8 mouse cellular contexts compared by ENCODE assay signal in genomic region chr4:156197829-156198205, GRCm38 (mm10). TPM values are rescaled to one million over a fixed set of nuclear protein-coding genes. Genes with fewer than 3 reads are reported as not detected.
DNase-seq lines count a peak whose midpoint lies in the region; ATAC-seq and TF ChIP-seq lines count a peak whose summit lies in the region.

No protein-coding gene starts in this region.

- H3K4me2 ChIP-seq in heart, embryonic 11.5 days, result peak overlapping the region; percentile 95
- H3K4me2 ChIP-seq in kidney, embryonic 16.5 days (replicated peaks; ENCODE audit: low read depth, low read length), result peak overlapping the region; percentile 54
- peak overlapping the region; percentile 60 for H3K4me2 ChIP-seq in myocyte (ENCODE audit: low read depth)

- peak overlapping the region; percentile 70 for H3K9ac ChIP-seq in heart, embryonic 11.5 days (ENCODE audit: low read depth, low read length)
- peak overlapping the region; percentile 75 for H3K9ac ChIP-seq in kidney, embryonic 16.5 days (replicated peaks; ENCODE audit: low read length)
- H3K9ac ChIP-seq in liver, adult 2 months (ENCODE audit: low read depth, low read length), result peak overlapping the region; percentile 84

- H3ac ChIP-seq in myocyte (ENCODE audit: control insufficient read depth, insufficient read length), result peak overlapping the region; percentile 41

- peak; percentile 89 for ATAC-seq in heart, embryonic 11.5 days (replicated peaks; ENCODE audit: insufficient number of reproducible peaks, low FRiP score, low TSS enrichment)
- peak; percentile 94 for ATAC-seq in kidney, embryonic 16.5 days (ENCODE audit: low FRiP score, low TSS enrichment)

- H3K9me3 ChIP-seq in heart, embryonic 11.5 days (replicated peaks; ENCODE audit: control insufficient read depth, low read length), result no peaks in the 10 kb centered on the region
- no peaks in the 10 kb centered on the region for H3K9me3 ChIP-seq in kidney, embryonic 16.5 days (ENCODE audit: low read length)

- no peak for TF ChIP-seq POLR2A in bone marrow macrophage, adult 2 months (IDR thresholded peaks at IDR 0.05; ENCODE audit: borderline replicate concordance, low read depth, low read length)
- TF ChIP-seq POLR2A in embryonic fibroblast, embryonic 13.5 days (IDR thresholded peaks at IDR 0.05; ENCODE audit: low read depth, low read length), result peak; percentile 42
- 0 out of 2 replicates have a peak, but pooled peaks have one; percentile 18 for TF ChIP-seq POLR2A in liver, adult 2 months (IDR thresholded peaks at IDR 0.05; ENCODE audit: extremely low read depth, insufficient read depth, low read length)
- peak; percentile 78 for TF ChIP-seq POLR2A in myocyte (IDR thresholded peaks at IDR 0.05; ENCODE audit: insufficient read length, low read depth)

- WGBS in heart, embryonic 11.5 days (ENCODE audit: insufficient replicate concordance), result under 1% methylated on average over 26 of the region's 26 CpGs
- WGBS in kidney, embryonic 16.5 days, result under 1% methylated on average over 26 of the region's 26 CpGs
- WGBS in liver, adult 2 months, result 0% methylated on average over 25 of the region's 26 CpGs

- peaks cover 12% of the 10 kb centered on the region for H3K4me1 ChIP-seq in bone marrow macrophage, adult 2 months (ENCODE audit: control insufficient read depth, insufficient read depth, low read length)
- peaks cover 10% of the 10 kb centered on the region for H3K4me1 ChIP-seq in embryonic fibroblast, embryonic 13.5 days (ENCODE audit: control insufficient read depth, insufficient read depth, low read length)
- H3K4me1 ChIP-seq in heart, embryonic 11.5 days (ENCODE audit: control insufficient read depth, insufficient read depth, low read length), result peaks cover 42% of the 10 kb centered on the region
- H3K4me1 ChIP-seq in kidney, embryonic 16.5 days (ENCODE audit: insufficient read depth, low read length), result peaks cover 44% of the 10 kb centered on the region
- peaks cover 12% of the 10 kb centered on the region; the same call in 1 of the 2 replicates for H3K4me1 ChIP-seq in liver, adult 2 months (ENCODE audit: control insufficient read depth, insufficient read depth, low read length)

- TF ChIP-seq CTCF in bone marrow macrophage, adult 2 months (IDR thresholded peaks at IDR 0.05; ENCODE audit: low read depth, low read length), result no peak
- no peak for TF ChIP-seq CTCF in embryonic fibroblast, embryonic 13.5 days (IDR thresholded peaks at IDR 0.05; ENCODE audit: borderline replicate concordance, insufficient read depth, low read length)
- TF ChIP-seq CTCF in liver, adult 2 months (IDR thresholded peaks at IDR 0.05; ENCODE audit: low read depth, low read length), result 0 out of 2 replicates have a peak, but pooled peaks have one; percentile 13

- 0 out of 2 replicates have a peak, but pooled peaks cover 6% of the 10 kb centered on the region for H3K79me2 ChIP-seq in liver, adult 2 months (ENCODE audit: control insufficient read depth, insufficient read depth, low read length)
- no peaks in the 10 kb centered on the region for H3K79me2 ChIP-seq in myocyte (ENCODE audit: control insufficient read depth, insufficient read depth)

- H3K27ac ChIP-seq in bone marrow macrophage, adult 2 months (ENCODE audit: insufficient read depth, low read depth, low read length), result no peak overlapping the region
- peak overlapping the region; percentile 67 for H3K27ac ChIP-seq in embryonic fibroblast, embryonic 13.5 days (ENCODE audit: insufficient read depth, low read length)
- H3K27ac ChIP-seq in heart, embryonic 11.5 days (ENCODE audit: low read depth, low read length), result peak overlapping the region; percentile 97
- H3K27ac ChIP-seq in kidney, embryonic 16.5 days (ENCODE audit: low read length), result peak overlapping the region; percentile 95
- peak overlapping the region; percentile 90 for H3K27ac ChIP-seq in liver, adult 2 months (replicated peaks; ENCODE audit: insufficient read depth, low read depth, low read length)

- peak; percentile 95 for DNase-seq in 3T3-L1 (ENCODE audit: low read depth, low spot score)
- DNase-seq in liver, adult 2 months (ENCODE audit: extremely low read depth, low read depth, low spot score), result peak; percentile 81
- peak; percentile 80 for DNase-seq in splenic B cell, adult 2 months (ENCODE audit: low read depth, low spot score)

- no peaks in the 10 kb centered on the region for H3K36me3 ChIP-seq in heart, embryonic 11.5 days (ENCODE audit: control insufficient read depth, insufficient read depth, low read length)
- H3K36me3 ChIP-seq in kidney, embryonic 16.5 days (ENCODE audit: insufficient read depth, low read length), result no peaks in the 10 kb centered on the region; the same call in 1 of the 2 replicates
- H3K36me3 ChIP-seq in liver, adult 2 months (ENCODE audit: control insufficient read depth, insufficient read depth, low read length), result no peaks in the 10 kb centered on the region
- no peaks in the 10 kb centered on the region for H3K36me3 ChIP-seq in myocyte (ENCODE audit: control insufficient read depth, insufficient read depth)
- no peaks in the 10 kb centered on the region for H3K36me3 ChIP-seq in splenic B cell, adult 2 months (ENCODE audit: control insufficient read depth, insufficient read depth, low read length, poor library complexity, severe bottlenecking)

- H3K4me3 ChIP-seq in bone marrow macrophage, adult 2 months (ENCODE audit: insufficient read depth, low read length), result peak overlapping the region; percentile 58
- peak overlapping the region; percentile 40 for H3K4me3 ChIP-seq in embryonic fibroblast, embryonic 13.5 days (ENCODE audit: insufficient read depth, low read length)
- peak overlapping the region; percentile 93 for H3K4me3 ChIP-seq in heart, embryonic 11.5 days (ENCODE audit: low read depth, low read length)
- peak overlapping the region; percentile 55 for H3K4me3 ChIP-seq in kidney, embryonic 16.5 days (ENCODE audit: low read length)
- H3K4me3 ChIP-seq in liver, adult 2 months (ENCODE audit: insufficient read depth, low read depth, low read length), result peak overlapping the region; percentile 76
- peak overlapping the region; percentile 25 for H3K4me3 ChIP-seq in myocyte

- no peaks in the 10 kb centered on the region for H3K27me3 ChIP-seq in heart, embryonic 11.5 days (ENCODE audit: control insufficient read depth, insufficient read depth, low read length)
- H3K27me3 ChIP-seq in kidney, embryonic 16.5 days (ENCODE audit: insufficient read depth, low read length), result 0 out of 2 replicates have a peak, but pooled peaks cover 4% of the 10 kb centered on the region
- no peaks in the 10 kb centered on the region for H3K27me3 ChIP-seq in liver, adult 2 months (ENCODE audit: control insufficient read depth, insufficient read depth, low read length)
- no peaks in the 10 kb centered on the region for H3K27me3 ChIP-seq in myocyte (ENCODE audit: control insufficient read depth, insufficient read depth, insufficient read length)
- no peaks in the 10 kb centered on the region; the same call in 1 of the 2 replicates for H3K27me3 ChIP-seq in splenic B cell, adult 2 months (ENCODE audit: control insufficient read depth, insufficient read depth, low read length, poor library complexity, severe bottlenecking)

RNA-seq across cellular contexts. Expression of gene Agrn, which starts 0.5 kb away (rescaled TPM):
- polyA plus RNA-seq in bone marrow macrophage, adult 2 months (2012; ENCODE audit: insufficient read depth, insufficient read length, missing spikeins), result 24.0 and 25.1 TPM in 2 replicates
- 102 and 110 TPM in 2 replicates for polyA plus RNA-seq in embryonic fibroblast, embryonic 13.5 days (2011; ENCODE audit: insufficient read length, low read depth, missing spikeins)
- 36.7 and 44.8 TPM in 2 replicates for polyA plus RNA-seq in heart, embryonic 11.5 days (2014; fragmentation: Nextera tagmentation; extraction: Ambion mirVana)
- 109 and 111 TPM in 2 replicates for polyA plus RNA-seq in kidney, embryonic 16.5 days (2015; fragmentation: Nextera tagmentation; extraction: Ambion mirVana)
- total RNA-seq in liver, adult 2 months (2014; rRNA removed), result 10.4 and 13.8 TPM in 2 replicates
- 20.5 and 33.2 TPM in 2 replicates for polyA plus RNA-seq in liver, adult 2 months (2012; rRNA removed)
- polyA plus RNA-seq in myocyte (2012; fragmentation: generic; extraction: Trizol), result 22.7 TPM

RNA-seq across cellular contexts. Expression of gene Isg15, which starts 2.8 kb away (rescaled TPM):
- 76.8 and 96.9 TPM in 2 replicates for polyA plus RNA-seq in bone marrow macrophage, adult 2 months (2012; ENCODE audit: insufficient read depth, insufficient read length, missing spikeins)
- 71.0 and 85.7 TPM in 2 replicates for polyA plus RNA-seq in embryonic fibroblast, embryonic 13.5 days (2011; ENCODE audit: insufficient read length, low read depth, missing spikeins)
- 0.29 and 0.41 TPM in 2 replicates for polyA plus RNA-seq in heart, embryonic 11.5 days (2014; fragmentation: Nextera tagmentation; extraction: Ambion mirVana)
- 2.2 and 2.8 TPM in 2 replicates for polyA plus RNA-seq in kidney, embryonic 16.5 days (2015; fragmentation: Nextera tagmentation; extraction: Ambion mirVana)
- total RNA-seq in liver, adult 2 months (2014; rRNA removed), result 14.2 and 20.7 TPM in 2 replicates
- polyA plus RNA-seq in liver, adult 2 months (2012; rRNA removed), result 26.8 and 44.3 TPM in 2 replicates
- 12.4 TPM for polyA plus RNA-seq in myocyte (2012; fragmentation: generic; extraction: Trizol)

RNA-seq across cellular contexts. Expression of gene AW011738, which starts 5.3 kb away (rescaled TPM):
- polyA plus RNA-seq in bone marrow macrophage, adult 2 months (2012; ENCODE audit: insufficient read depth, insufficient read length, missing spikeins), result 1.2 and 1.6 TPM in 2 replicates
- 2.9 and 3.6 TPM in 2 replicates for polyA plus RNA-seq in embryonic fibroblast, embryonic 13.5 days (2011; ENCODE audit: insufficient read length, low read depth, missing spikeins)
- 0.70 and 1.0 TPM in 2 replicates for polyA plus RNA-seq in heart, embryonic 11.5 days (2014; fragmentation: Nextera tagmentation; extraction: Ambion mirVana)
- 8.1 and 8.7 TPM in 2 replicates for polyA plus RNA-seq in kidney, embryonic 16.5 days (2015; fragmentation: Nextera tagmentation; extraction: Ambion mirVana)
- total RNA-seq in liver, adult 2 months (2014; rRNA removed), result 2.5 and 3.0 TPM in 2 replicates
- polyA plus RNA-seq in liver, adult 2 months (2012; rRNA removed), result 1.7 and 3.7 TPM in 2 replicates
- 0.48 TPM for polyA plus RNA-seq in myocyte (2012; fragmentation: generic; extraction: Trizol)

RNA-seq across cellular contexts. Expression of gene Perm1, which starts 17.9 kb away (rescaled TPM):
- polyA plus RNA-seq in bone marrow macrophage, adult 2 months (2012; ENCODE audit: insufficient read depth, insufficient read length, missing spikeins), result not detected in 2 replicates
- 0.12 TPM in 1 of 2 replicates, not detected in the other for polyA plus RNA-seq in embryonic fibroblast, embryonic 13.5 days (2011; ENCODE audit: insufficient read length, low read depth, missing spikeins)
- polyA plus RNA-seq in heart, embryonic 11.5 days (2014; fragmentation: Nextera tagmentation; extraction: Ambion mirVana), result 0.58 and 0.72 TPM in 2 replicates
- polyA plus RNA-seq in kidney, embryonic 16.5 days (2015; fragmentation: Nextera tagmentation; extraction: Ambion mirVana), result 0.70 and 0.90 TPM in 2 replicates
- total RNA-seq in liver, adult 2 months (2014; rRNA removed), result 0.07 and 0.09 TPM in 2 replicates
- 0.04 TPM in 1 of 2 replicates, not detected in the other for polyA plus RNA-seq in liver, adult 2 months (2012; rRNA removed)
- 0.11 TPM for polyA plus RNA-seq in myocyte (2012; fragmentation: generic; extraction: Trizol)

RNA-seq across cellular contexts. Expression of gene Plekhn1, which starts 36.8 kb away (rescaled TPM):
- 41.6 and 44.9 TPM in 2 replicates for polyA plus RNA-seq in bone marrow macrophage, adult 2 months (2012; ENCODE audit: insufficient read depth, insufficient read length, missing spikeins)
- polyA plus RNA-seq in embryonic fibroblast, embryonic 13.5 days (2011; ENCODE audit: insufficient read length, low read depth, missing spikeins), result 20.4 and 20.5 TPM in 2 replicates
- 8.7 and 12.2 TPM in 2 replicates for polyA plus RNA-seq in heart, embryonic 11.5 days (2014; fragmentation: Nextera tagmentation; extraction: Ambion mirVana)
- polyA plus RNA-seq in kidney, embryonic 16.5 days (2015; fragmentation: Nextera tagmentation; extraction: Ambion mirVana), result 22.3 and 24.1 TPM in 2 replicates
- 6.9 TPM in 2 replicates for total RNA-seq in liver, adult 2 months (2014; rRNA removed)
- 12.1 and 18.5 TPM in 2 replicates for polyA plus RNA-seq in liver, adult 2 months (2012; rRNA removed)
- polyA plus RNA-seq in myocyte (2012; fragmentation: generic; extraction: Trizol), result 10.6 TPM

Comparison
In these comparisons a context has a peak if more than half of its experiments do, and no peak if none do; other contexts are left out.
1. H3K4me3 ChIP-seq: peak in every context shown above with its lines; median percentile 93 in heart, embryonic 11.5 days; 76 in liver, adult 2 months; 58 in bone marrow macrophage, adult 2 months; 55 in kidney, embryonic 16.5 days; 40 in embryonic fibroblast, embryonic 13.5 days; 25 in myocyte.